Comparison of ENCODE assay signal across 14 mouse cellular contexts in the genomic region with DNA sequence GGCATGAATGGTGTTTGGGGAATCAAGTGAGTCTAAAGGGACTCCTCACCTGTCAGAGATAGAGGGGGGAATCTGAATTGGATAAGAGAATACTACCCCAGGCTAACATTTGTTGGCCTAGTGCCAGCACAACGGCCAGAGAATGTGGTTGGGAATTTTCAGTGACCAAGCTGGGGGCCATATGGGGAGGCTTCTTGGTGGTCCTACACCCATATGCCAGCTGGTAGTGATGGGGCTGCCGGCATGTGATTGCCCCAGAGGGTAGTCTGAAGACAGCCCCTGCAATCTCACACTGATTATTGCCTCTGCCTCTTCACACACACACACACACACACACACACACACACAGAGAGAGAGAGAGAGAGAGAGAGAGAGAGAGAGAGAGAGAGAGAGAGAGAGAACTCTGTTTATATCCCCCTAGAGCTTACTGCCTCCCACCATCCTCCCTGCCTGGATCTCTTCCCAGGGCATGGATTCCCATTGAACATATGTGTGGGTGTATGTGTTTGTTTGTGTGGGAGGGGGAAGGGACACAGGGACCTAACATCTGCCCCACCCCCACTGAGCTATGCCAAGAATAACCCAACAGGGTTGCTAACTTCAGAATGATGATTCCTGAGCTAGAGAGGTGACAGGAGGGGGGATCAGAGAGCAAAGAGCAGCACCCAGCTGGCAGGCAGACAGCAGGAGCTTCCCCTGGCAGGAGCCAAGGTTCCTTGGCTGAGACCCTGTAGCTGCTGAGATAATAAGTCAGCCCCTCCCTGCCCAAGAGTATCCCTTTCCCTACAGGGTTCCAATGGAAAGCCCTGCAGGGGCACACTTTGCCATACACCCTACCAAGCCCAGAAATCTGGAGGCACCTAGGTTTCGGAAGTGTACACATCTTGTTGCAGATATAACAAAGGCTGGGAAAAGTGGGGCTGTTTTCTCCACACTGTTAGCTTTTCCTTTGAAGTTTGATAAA. TPM values are rescaled to one million over a fixed set of nuclear protein-coding genes. Genes with fewer than 3 reads are reported as not detected.
DNase-seq lines count a peak whose midpoint lies in the region; ATAC-seq lines count a peak whose summit lies in the region.
"Had no signal": no experiment of that assay in that cellular context is flagged by ENCODE, and none has a peak within 500 bp of the region (broad histone marks: within the 10 kb centered on the region; RNA-seq: fewer than 3 reads in every experiment).

No protein-coding gene starts in this region.

- no peak overlapping the region for H3K4me3 ChIP-seq in hindbrain, embryonic 15.5 days
- H3K4me3 ChIP-seq: embryonic facial prominence, embryonic 10.5 days; limb, embryonic 15.5 days had no signal

- peak; percentile 57 for ATAC-seq in frontal cortex, adult (ENCODE audit: low TSS enrichment)
- ATAC-seq in hindbrain, embryonic 15.5 days (ENCODE audit: low FRiP score, low read depth) = 0 out of 2 replicates have a peak, but pooled peaks have one; percentile 51
- ATAC-seq: intestine, postnatal 0 days had no signal

- no peaks in the 10 kb centered on the region for H3K36me3 ChIP-seq in hindbrain, embryonic 15.5 days
- H3K36me3 ChIP-seq: embryonic facial prominence, embryonic 10.5 days; limb, embryonic 15.5 days had no signal

- H3K27me3 ChIP-seq in hindbrain, embryonic 15.5 days = peaks cover 31% of the 10 kb centered on the region

- no peak overlapping the region for H3K4me2 ChIP-seq in hindbrain, embryonic 15.5 days
- H3K4me2 ChIP-seq: limb, embryonic 15.5 days had no signal

- H3K27ac ChIP-seq in hindbrain, embryonic 15.5 days (replicated peaks) = no peak overlapping the region
- H3K27ac ChIP-seq: embryonic facial prominence, embryonic 10.5 days; limb, embryonic 15.5 days had no signal

- H3K4me1 ChIP-seq in hindbrain, embryonic 15.5 days (replicated peaks) = peaks cover 16% of the 10 kb centered on the region

- H3K9ac ChIP-seq in hindbrain, embryonic 15.5 days = no peak overlapping the region
- H3K9ac ChIP-seq: limb, embryonic 15.5 days had no signal

- no peaks in the 10 kb centered on the region for H3K9me3 ChIP-seq in hindbrain, embryonic 15.5 days
- H3K9me3 ChIP-seq: embryonic facial prominence, embryonic 10.5 days; limb, embryonic 15.5 days had no signal

- 25% methylated on average over 3 of the region's 3 CpGs for WGBS in hindbrain, embryonic 15.5 days

- intact Hi-C loops in left cerebral cortex, postnatal 14 days (cut with DNase I) = loop anchor here (10.0 kb wide), 1 partner anchor 497 kb away; no protein-coding TSS in a partner anchor
- intact Hi-C loops in gastrocnemius, postnatal 36 days (cut with DNase I) = loop anchor here (10.0 kb wide), 1 partner anchor 107 kb away; no protein-coding TSS in a partner anchor

- no peak for DNase-seq in frontal cortex, postnatal 25 days (ENCODE audit: low spot score in 2 of 2)
- peak; percentile 46 to 77 for DNase-seq in left cerebral cortex, postnatal 14 days (ENCODE audit: low spot score in 2 of 2)
- no peak for DNase-seq in left cerebral cortex, adult 11 months (ENCODE audit: low spot score)
- peak; percentile 64 for DNase-seq in brain, adult 2 months (ENCODE audit: low read depth, low spot score)
- DNase-seq in gastrocnemius, postnatal 36 days = no peak
- DNase-seq in thymus, postnatal 36 days = no peak
- DNase-seq: cerebellum, adult 11-12 months; thymus, postnatal 25 days had no signal

RNA-seq across cellular contexts. Expression of gene Robo3, which starts 5.0 kb away (rescaled TPM):
- 10 to 100 TPM; 45.1 to 58.9 TPM for total RNA-seq in left cerebral cortex, postnatal 14 days (2021)
- 13.0 and 14.1 TPM in 2 replicates for polyA plus RNA-seq in hindbrain, embryonic 15.5 days (2015; fragmentation: Nextera tagmentation; extraction: Ambion mirVana)
- not detected for total RNA-seq in gastrocnemius, postnatal 36 days (2021)
- total RNA-seq: MEL had no signal
- polyA plus RNA-seq: intestine, postnatal 0 days had no signal

RNA-seq across cellular contexts. Expression of gene Robo4, which starts 36.4 kb away (rescaled TPM):
- 10 to 100 TPM in 1 of 2 experiments, 1 to 10 TPM in 1; 7.1 to 10.0 TPM for total RNA-seq in left cerebral cortex, postnatal 14 days (2021)
- polyA plus RNA-seq in hindbrain, embryonic 15.5 days (2015; fragmentation: Nextera tagmentation; extraction: Ambion mirVana) = 4.6 and 8.2 TPM in 2 replicates
- 1 to 10 TPM; 8.2 to 8.6 TPM for total RNA-seq in gastrocnemius, postnatal 36 days (2021)
- total RNA-seq: MEL had no signal

RNA-seq across cellular contexts. Expression of gene Msantd2, which starts 51.1 kb away (rescaled TPM):
- 10 to 100 TPM; 19.2 to 28.3 TPM for total RNA-seq in left cerebral cortex, postnatal 14 days (2021)
- polyA plus RNA-seq in hindbrain, embryonic 15.5 days (2015; fragmentation: Nextera tagmentation; extraction: Ambion mirVana) = 27.9 and 29.7 TPM in 2 replicates
- total RNA-seq in gastrocnemius, postnatal 36 days (2021) = 1 to 10 TPM; 3.0 to 3.3 TPM

Comparison
In these comparisons a context has a peak if more than half of its experiments do, and no peak if none do; other contexts are left out.
1. DNase-seq: peak in left cerebral cortex, postnatal 14 days (2 of 2) and brain, adult 2 months (single experiment); none in frontal cortex, postnatal 25 days (0 of 2), left cerebral cortex, adult 11 months (single experiment), gastrocnemius, postnatal 36 days (0 of 2) and thymus, postnatal 36 days (0 of 2).
2. RNA of gene Robo3, which starts 5.0 kb away (total RNA-seq): 45.1 to 58.9 TPM in left cerebral cortex, postnatal 14 days; not detected in gastrocnemius, postnatal 36 days; every median in the first group is over 10 times any median in the second.
3. RNA of gene Msantd2, which starts 51.1 kb away (total RNA-seq): 19.2 to 28.3 TPM in left cerebral cortex, postnatal 14 days; 3.0 to 3.3 TPM in gastrocnemius, postnatal 36 days; every median in the first group is over 4 times any median in the second.